Mouse (Mus musculus) gastrocnemius, adult 8-10 months (tissue): ENCODE measurements at regions not wholly inside any gene's neighbourhood (a gene's known extent, or its start where the extent isn't known, plus 50 kb on each side); places are given as distances from the start of the nearest gene placed in this dataset.

Experiments used
- DNase-seq, 2 experiments: peaks; one replicate each; pipeline ENCODE4 v3.0.0; 2022; ENCODE audit warnings: low spot score in 2 of 2

DNA sequence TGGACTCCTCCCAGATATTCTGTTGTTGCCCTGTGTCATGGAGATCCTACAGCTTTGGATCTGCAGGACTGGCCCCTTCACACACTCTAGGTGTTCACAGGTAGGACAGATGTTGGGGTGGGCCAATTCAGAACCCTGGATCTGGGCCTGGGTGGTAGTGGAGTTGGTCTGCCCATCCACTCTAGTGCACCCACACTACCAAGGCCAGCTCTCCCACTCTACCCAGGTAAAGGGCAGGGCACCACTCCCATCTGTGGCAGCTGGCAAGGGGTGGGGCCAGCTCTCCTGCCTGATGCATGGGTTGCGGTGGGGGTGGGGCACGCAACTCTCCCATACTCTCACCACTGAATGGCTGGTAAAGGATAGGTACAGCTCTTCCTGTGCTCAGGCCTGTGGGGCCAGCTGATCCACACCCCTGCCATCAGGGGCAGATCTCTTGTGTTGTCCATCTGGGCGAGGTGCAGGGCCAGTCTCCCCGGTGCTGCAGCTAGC is 76.5 kb downstream of the Gja1 start:
- DNase-seq: no peak

DNA sequence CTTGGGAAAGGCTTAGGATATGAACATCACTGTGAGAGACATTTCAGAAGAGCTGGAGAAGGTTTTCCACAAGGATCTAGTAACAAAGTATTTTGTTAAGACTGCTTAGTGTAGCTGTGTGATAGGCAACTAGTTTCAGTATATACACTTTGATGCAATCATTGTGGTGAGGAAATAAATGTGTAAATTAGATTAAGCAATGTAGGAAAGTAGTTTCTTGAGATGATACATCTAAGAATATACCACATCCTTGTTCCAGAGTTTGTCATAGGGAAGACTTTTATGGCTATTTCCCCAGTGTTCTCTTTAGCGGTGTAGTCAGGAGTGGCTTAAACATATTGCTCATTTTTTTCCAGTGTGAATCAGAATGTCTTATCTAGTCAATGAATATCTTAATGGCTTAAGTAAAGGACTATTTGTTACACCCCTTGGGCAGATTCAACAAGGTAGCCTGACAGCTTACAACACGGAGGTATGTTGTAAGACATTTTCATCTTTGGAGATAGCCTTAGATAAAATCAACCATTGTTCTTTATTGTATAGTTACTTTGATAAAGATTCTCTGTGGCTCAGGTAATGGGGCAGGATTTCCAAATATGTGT is 78.8 kb downstream of the Gja1 start:
- DNase-seq: no peak

DNA sequence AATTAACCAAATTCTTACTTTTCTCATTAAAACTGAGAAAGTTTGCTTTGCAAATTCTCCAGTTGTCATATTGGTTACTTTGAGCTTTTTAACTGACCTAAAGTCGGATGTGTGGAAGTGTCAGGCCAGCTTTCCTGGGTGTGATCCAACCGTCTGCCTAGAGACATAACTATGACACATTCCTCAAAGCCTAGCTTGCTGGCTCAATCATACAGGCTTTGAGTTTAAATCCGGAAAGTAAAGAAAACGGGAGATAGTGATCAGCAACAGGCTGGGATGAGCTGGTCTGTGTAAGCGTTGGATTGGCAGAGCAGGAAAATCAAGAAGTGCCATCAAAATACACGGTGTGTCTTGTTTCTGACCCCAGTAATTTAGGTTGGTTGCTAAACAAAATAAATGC is 91.4 kb downstream of the Gja1 start:
- peak in 1 of 2 experiments; percentile 3 for DNase-seq

DNA sequence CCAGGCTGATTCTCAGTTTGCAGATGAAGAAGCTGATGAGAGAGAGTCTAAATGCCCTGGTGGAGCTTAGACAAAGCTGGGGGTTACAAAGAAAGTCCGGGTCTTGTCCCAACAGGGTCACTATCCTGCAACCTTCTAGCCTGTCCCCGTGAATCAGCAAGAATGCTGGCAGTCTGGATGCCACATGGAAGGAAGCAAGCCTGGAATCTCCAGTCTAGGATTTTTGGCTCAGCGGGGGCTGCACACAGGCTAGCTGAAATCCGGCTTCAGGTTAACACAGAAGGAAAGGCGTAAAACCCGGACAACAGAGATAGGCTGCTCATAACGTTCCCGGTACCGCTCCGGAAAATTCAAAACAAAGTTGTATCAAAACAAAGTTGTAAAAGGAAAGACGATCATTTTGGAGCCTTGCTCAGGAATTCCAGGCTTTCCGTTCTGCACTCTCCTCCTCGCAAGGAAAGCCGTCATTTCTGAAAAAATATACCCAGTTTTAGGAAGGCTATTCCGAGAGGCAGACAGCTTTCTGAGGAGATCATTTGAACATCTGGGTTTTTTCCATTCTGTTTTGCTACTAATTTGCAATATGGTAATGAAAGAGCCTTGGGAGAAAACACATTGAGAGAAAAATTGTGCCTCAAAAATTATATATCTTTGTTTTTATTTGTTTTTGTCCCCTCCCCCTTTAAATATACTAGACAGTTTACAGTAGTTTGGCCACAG is 92.0 kb downstream of the Gja1 start:
- DNase-seq: peak; percentile 3 to 6

DNA sequence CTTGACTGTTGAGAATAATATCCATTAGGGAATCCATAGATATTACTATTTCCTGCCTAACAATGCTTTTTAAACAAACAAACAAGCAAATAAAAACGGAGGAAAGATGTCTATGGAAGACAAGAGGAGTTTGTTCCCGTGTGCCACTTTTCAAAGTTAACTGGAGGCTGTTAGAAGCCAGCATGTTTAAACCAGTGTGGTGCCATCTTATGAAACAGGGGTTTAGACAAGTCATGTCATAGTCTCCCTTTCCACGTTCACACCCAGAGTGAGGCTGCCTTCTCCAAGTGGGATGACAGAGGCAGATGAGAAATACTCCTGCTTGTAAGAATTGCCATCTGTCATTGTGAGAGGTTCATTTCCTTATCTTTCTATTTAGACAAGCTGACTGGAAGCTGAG is 92.8 kb downstream of the Gja1 start:
- no peak for DNase-seq

DNA sequence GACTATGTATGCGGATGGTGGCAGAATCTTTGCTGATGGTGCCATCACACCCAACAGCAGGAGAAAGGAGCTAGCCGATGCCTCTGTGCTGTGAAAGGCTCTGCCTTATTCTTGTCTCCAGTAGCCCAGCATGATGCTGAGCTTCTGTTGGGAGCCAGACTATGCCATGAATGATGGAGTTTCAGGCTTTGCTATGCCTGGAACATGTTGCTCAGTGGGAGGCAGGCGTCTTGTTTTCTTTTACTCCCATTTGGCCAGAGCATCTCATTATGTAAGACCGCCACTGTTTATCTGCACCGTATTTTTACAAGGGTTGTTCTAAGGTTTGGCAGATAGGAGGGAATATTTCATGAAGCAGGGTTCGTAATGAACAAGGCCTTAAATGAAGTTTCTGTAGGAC is 97.8 kb downstream of the Gja1 start:
- DNase-seq: no peak

DNA sequence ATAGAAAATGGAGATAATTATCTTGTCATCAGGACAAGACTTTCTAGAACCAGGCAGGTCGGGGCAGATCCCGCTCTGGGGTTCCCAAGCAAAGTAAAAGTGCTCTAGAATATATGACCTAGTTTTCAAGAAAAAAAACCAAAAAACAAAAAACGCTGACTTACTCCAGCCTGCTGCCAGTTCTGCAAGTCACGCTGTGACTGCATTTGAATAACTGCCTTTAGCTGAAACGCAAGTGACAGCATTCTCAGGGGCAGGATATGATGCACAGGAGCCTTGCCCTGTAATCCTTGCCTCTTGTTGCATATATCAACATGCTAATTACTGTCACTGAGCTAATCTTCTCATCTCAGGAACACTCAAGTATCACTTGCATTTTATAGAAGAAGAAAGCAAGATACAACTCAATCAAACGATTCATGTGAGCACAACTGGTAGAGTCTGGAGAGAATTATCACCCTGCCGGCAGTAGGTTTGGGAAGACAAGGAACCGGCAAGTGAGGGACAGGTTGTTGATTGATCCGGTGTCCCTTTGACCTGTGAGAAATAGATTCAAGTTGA is 105.1 kb downstream of the Gja1 start:
- no peak for DNase-seq

DNA sequence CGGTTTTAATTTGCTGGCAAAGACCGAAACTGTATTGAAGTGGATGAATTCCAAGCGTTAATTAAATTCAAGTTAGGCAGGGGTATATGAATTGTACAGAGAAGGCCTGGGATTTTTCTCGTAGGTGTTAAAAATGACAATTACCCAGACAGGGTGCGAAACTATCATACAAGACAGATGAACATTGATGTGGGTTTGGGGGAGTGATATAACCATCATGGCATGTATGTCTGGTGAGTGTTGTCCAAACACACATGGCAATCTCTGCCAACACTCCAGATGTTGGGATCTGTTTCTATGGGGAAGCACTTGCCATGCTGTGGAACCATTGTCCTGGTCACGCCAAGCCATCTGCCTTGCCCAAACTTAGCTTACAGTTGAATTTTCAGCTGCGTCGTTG is 107.8 kb downstream of the Gja1 start:
- no peak for DNase-seq

DNA sequence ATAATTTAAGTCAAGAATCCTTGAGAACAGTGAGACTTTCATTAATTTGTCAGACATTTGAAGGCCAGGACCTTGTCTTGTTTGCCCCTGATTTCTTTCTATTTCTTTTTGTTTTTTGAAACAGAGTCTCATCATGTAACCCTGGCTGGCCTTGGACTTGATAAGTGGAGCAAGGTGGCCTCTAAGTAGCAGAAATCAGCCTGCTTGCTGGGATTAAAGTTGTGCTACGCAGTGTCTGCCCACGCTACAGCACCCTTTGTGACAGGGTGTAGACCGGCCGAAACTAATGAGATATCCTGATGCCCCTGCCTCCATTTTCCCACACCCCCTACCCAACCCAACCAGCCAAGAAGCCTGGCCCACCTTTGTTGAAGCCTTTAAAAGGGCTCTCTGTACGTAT is 108.6 kb downstream of the Gja1 start:
- DNase-seq: no peak

DNA sequence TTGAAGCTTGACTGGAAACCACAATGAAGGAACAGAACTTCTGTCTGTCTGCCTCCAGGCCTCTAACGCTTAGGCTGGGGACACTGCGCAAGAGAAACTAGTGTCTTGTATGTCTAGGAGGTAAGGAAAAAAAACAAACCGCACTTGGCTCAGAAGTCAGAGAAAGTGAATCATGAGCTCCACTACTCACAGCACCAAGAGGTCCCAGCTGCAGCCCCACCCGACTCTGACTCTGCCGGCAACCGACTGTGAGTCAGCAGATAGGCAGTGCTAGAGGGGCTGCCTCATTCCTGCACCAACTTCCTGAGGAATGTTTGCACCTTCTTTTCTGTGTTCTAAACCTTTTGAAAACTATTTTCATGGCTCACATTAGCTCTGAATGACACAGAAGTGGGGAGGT is 109.5 kb downstream of the Gja1 start:
- DNase-seq: peak; percentile 16 to 39

DNA sequence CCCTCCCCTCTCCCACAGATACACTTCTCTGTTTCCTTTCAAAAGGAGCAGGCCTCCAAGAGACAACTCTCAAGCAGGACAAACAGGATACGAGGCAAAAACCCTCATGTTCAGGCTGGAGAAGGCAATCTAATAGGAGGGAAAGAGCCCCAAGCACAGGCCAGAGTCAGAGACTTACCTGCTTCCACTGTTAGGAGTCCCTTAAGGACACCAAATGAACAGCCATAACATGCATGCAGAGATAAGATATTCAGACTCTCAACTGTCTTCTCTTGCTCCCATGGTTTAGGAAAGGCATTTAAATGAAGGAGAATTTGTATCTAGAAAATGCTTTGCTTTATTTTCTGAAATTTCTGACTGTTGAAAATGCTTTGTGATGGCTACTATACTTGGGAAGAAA is 116.3 kb downstream of the Gja1 start:
- no peak for DNase-seq

DNA sequence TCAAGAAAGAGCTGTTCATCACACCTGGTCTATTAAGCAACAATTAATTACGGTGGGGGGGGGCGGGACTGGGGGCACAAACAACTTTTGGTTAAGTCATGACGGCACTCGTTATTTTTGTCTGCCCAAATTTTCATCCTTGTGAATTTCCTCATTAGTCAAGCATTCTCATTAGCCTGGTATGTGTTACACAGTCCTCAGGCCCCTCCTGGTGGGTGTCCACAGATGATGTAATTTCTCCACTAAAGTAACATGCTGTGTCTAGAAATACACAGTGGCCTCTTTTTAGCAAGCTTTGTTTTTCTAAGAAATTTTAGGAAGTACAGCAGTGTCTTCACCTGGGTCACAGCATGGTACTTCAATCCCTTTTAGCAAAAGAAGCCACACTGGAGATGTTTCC is 118.2 kb downstream of the Gja1 start:
- DNase-seq: no peak

DNA sequence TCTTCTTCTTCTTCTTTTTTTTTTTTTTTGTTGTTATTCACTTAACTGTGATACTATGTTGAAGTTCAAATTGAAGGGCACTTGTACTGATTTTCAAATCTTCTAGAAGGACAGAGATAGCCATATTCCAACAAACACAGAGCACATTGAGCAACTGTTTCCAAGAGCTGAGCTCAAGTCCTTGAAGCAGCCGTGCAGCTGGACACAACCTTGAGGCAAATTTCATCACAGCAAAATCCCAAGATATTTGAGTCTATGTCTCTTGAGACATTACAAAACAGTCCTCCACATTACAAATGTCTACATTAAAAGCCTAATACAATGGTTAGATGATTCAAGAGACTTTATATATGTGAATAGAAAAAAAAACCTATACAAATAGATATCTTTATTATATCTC is 141.9 kb downstream of the Gja1 start:
- DNase-seq: no peak

DNA sequence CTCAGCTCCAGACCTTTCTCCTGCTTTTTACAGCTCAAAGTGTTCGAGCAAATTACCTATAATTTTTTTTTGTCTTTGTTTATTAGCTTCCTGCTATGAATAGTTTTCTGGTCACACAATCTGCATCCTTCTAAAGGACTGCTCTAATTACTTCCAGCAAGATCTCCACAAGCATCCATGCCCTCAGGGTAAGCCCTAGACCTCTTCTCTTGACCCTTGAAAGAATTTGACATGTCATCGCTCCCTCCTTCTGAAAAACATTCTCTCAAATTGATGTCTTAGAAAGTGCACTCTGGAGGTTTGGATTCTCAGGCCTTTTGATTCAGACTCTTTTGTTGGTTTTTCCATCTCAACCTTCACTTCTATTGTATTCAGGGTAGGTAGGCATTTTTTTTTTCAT is 148.7 kb downstream of the Gja1 start:
- no peak for DNase-seq

DNA sequence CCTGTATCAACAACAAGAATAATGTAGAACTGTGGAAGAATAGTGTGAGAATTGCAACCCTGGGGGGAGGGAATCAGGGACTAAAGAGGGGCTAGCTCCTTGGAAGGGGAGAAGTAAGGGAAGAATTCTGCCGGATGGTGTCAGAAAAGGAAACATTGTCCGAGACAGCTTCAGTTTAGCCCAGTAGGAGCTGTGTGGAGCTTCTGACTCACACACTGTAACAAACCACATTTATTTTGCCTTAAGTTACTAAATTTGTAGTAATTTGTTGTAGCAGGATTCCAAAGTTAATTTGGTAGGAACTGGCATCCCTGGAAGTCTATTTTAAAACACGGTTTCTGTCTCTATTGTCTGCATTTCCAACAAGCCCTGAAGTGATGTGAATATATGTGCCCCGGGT is 160.0 kb downstream of the Gja1 start:
- DNase-seq: no peak

DNA sequence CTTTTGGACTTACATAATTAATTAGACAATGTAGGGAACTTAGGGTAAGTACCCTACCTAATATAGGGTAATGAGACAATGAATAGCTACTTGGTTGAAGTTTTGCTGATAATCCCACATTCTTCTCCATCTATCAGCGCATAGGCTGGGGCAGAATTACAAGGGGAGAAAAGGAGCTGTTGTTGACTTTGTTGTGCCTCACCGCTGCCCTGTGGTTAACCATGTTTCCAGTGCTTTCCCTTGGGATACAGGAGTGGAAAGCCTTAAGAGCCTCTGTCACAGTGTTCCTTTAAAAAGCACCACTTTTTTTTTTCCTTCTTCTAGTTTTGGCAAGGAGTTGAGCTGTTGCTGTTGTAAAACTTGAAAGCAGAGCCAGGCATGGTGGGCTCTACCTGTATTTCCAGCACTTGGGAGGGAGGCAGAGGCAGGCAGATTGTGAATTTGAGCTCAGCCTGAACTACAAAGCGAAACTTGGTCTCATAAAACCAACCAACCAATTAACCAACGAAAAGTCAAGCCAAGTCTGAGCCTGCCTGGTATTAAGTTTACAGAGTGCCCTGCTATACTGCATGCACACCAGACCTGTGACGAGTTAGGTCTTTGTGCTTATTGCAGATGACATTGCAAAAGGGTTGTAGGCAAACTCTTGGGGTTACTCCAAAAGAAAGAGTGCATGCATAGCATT is 162.8 kb downstream of the Gja1 start:
- DNase-seq: no peak

DNA sequence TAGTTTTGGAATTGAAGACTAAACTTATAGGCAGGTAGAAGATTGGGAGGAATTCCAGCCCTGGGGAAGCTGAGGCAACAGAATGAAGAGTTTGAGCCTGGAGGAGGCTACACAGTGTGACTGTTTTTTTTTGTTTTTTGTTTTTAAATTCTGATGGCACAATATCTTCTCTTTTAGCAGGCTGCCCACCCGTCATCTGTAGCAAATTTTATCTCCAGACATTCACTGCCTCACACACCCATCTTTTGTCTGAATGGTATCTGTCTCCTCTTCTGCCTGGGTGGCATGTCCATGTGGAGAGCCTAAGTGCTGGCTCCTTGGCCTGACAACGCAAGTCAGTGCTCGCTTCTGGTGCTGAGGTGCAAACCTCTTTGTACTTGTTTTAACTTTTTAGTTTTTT is 165.0 kb downstream of the Gja1 start:
- DNase-seq: no peak

DNA sequence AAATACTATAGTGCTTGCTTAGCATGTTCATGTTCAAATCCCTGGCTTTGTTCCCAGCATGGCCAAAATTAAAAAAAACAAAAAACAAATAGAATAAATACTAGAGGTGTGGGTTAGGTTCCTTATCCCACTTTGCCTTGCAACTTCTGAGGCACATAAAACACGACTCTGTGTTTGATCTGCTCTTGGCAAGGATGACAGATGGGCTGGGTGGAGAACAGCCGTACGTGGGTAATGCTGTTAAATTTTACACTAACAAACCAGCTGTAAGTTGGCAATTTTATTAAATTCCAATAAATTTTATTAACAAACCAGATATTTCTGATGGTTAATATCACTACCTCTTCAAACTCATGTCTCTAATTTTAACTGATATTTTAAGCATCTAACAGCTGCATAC is 168.9 kb downstream of the Gja1 start:
- no peak for DNase-seq

DNA sequence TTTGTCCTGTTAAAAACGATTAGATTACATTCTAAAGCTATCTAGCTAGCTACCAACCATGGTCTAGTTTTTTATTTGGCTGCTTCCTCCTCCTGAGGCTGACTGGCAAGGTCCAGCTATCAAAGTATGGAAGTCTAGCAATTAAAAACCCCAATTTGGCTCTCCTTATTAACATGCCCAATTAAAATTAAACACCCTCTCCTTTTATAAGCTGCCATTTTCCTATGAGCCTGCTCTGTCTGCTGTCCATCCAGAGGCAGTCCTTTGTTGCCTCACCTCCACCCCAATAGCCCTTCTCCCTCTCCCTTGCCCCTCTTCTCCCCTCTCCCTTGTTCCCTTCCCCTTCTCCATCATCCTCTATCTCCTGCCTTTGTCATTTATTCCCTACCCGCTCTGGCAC is 169.7 kb downstream of the Gja1 start:
- no peak for DNase-seq

DNA sequence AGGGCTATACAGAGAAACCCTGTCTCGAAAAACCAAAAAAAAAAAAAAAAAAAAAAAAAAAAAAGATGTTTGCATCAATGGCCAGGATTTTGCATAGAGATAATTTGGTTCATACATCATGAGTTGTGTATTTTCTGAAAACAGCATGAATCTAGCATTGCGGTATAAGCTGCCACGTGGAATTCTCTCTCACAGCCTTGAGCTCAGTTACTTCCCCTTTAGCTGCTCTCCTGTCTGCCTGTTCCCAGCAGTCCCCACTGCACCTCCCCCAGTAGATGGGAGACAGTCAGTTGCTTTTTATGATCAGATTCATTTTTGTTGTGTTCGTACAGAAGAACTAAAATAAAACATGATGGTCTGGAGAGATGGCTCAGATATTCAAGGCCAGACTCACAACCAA is 170.7 kb downstream of the Gja1 start:
- DNase-seq: no peak

DNA sequence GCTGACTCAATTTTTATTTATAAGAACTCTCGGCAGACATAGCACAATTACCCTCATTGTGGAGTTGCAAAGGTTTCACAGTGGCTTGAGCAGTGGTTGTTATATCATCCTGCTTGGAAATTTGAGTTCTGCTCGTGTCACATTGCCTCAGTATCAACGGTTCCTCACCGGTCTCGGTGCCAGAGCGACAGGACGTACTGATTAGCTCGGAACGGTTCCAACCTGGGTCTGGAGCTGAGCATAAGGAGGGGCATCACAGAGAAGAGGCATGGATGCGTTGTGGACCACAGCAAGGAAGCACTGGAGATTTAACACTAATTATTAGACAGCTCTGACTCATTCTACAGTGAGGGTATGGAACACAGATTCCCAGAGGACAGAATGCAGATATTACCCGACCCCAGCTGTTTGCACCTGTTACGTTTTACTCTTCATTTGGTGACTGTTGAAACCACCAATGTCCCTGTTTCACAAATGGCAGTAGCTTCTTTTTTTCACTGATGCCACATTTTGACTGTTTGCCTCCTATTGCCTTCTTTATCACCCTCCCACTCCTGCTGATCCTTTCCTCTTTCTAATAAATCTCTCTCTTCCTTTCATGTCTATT is 189.8 kb downstream of the Gja1 start:
- no peak for DNase-seq

DNA sequence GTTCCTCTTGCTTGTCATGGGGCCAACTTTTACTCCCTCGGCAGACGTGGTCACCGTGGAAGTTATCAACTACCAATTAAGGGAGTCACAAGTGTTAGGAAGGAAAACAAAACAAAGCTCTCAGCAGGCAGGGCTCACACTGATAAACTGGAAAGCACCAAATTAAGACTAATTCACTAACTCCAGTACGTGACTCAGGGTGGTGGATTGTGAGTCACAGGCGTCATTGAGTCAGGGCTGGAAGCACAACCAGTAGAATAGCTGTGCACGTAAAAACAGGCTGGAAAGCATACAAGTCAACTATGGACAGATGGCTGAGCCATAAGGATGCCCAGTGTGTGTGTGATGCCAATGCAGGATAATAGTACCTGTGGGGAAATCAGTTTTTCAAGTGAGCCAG is 204.9 kb downstream of the Gja1 start:
- DNase-seq: no peak
